Mouse (Mus musculus): ENCODE results near the gene Il1rap.

Il1rap gene

DNA sequence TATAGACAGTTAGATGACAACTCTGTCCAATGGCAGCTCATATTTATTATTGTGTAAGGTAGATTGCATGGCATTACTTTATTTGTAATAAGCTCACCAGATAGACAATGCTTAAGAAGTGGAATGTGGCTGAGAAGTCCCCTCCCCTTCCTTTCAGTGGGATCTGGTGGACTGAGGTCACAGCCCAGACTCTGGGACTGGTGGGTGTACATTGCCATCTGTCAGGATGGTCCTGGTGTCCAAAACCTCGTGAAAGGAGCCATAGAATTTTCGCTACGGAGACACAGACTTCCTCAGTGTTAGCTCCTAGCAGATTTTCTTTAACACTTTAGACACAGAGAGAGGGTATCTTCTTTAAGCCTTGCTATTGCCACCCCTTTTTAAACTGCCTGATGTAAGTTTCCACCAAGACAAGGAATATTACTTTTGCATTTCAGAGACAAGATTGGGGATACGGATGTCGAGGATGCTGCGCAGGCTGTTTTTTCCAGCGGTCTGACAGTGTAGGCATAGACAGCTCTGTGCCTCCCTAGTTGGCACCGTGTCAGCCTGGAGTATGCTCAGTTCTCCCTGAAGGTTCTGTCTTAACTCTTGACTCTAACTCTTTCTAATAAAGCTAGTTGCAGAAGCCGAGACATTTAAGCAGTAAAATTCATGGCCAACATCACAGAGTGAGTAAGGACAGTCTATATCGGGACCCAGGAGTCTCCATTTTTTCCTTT is 31.2 kb downstream of the Il1rap start:
- DNase-seq (ENCODE audit: low spot score in 2 of 2): no peak

GRCm38 (mm10) chr16:26623141-26623540 is 41.6 kb downstream of the Il1rap start:
- no peak for DNase-seq (ENCODE audit: low spot score in 2 of 2)

GRCm38 (mm10) chr16:26626065-26626464 is 44.6 kb downstream of the Il1rap start:
- no peak for DNase-seq (ENCODE audit: low spot score in 2 of 2)

DNA sequence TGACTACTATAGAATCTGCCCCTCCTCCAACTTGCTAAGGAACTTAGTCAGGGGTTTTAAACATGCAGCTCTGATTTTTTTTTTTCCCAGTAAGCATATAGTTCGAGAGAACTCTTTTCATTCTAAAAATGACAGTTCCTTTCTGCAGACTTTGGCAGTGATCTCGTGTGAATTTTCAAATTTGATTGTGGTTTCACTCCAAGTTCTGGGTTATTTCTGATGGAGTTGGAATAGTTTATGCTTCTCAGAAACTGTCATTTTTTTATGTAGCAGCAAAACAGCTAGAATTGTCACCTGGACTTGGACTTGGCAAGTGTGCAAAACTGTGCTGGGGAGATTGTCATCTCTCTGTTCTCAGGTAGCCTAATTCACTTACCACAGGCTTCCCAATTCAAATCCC is 53.3 kb downstream of the Il1rap start:
- DNase-seq (ENCODE audit: low spot score in 2 of 2): peak in 1 of 2 experiments; percentile 14

DNA sequence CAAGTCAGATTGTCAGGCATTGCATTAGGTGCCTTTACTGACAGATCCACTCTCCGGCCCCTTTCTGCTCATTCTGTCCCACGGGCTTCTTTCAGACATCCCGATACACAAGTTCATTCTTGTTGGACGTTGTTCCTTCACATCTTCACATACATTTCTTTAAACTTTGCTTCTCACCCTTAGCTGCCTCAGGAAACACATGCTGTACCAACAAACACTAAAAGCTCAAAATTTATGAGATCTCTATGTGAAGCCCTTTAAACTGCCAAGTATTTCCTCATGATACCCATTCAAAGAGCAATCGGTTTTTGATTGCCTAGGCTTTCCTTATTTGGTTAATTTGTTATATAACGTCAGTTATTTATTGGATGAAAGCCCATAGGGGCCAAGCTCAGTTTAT is 61.6 kb downstream of the Il1rap start:
- DNase-seq (ENCODE audit: low spot score in 2 of 2): no peak

DNA sequence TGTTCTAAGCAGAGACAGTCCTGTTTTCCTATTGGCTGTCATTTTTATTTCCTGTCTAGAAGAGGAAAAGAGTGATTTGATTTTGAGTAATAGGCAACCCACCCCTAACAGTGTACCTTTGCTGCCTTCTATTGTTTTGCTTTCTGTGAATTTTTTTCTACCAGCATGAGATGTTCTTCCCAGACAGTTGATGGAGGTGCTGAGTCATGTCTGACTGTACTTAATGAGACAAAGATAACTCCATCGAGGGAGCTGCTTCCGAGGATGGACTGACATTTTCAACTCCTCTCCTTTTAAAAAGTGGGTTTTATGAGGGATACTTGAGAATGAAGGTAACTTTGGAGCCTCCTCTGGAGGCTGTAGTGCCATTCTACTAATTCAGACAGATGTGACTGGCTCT is 64.6 kb downstream of the Il1rap start:
- DNase-seq (ENCODE audit: low spot score in 2 of 2): no peak

GRCm38 (mm10) chr16:26647036-26647435 is 65.5 kb downstream of the Il1rap start:
- no peak for DNase-seq (ENCODE audit: low spot score in 2 of 2)

DNA sequence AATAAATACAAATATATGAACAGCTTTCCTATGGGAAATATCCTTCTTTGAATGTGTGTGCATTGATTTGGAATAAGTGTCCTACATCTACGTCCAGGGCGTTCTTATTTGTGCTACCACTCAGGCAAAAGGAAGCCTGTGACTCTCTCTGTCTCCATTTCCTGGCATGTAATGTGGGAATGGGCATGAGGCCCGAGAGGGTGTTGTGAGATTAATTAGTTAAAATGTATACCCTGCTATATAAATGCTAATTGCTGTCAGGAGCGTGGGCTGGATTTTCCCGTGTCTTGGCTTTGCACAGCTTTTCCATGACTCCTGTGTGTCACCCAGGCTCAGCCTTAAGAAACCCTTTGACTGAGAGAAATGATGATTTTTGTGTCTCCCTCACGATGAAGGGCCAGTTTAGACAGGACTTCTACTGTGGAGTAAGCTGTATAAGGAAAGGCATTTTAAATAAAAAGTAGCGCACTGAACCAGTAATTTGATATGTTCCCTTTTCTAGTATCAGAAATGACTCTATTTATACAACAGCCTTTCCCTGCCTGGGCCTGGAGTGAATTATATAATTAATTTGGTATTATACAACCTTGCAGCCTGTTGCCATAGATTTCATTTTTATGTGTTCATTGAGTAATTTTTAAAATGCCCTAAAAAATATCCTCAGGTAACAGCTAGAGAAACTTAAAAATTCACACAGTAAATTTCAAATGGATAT is 81.4 kb downstream of the Il1rap start:
- DNase-seq (ENCODE audit: low spot score in 2 of 2): no peak

DNA sequence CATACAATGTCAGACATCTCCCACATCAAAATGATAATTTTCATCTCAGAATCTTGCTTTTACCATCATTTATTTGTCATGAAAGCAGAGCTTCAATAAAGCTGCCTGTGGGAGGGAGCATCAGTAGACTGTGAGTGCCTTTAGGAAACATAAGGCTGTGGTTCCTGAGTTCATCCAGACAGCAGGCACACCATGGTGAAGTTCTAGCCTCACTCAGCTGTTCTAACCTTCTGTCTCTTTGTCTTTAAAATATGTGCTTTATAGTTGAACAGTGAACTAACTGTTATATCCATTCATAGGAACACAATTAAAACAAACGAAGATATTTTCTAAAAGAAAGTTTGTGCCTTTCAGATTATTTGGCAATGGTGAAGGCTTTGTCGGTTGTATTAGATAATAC is 84.9 kb downstream of the Il1rap start:
- no peak for DNase-seq (ENCODE audit: low spot score in 2 of 2)

- no peak for DNase-seq (ENCODE audit: low spot score in 2 of 2)
Observed at GRCm38 (mm10) chr16:26669081-26669480, 87.6 kb downstream of the Il1rap start.

GRCm38 (mm10) chr16:26680381-26680780 is 98.9 kb downstream of the Il1rap start:
- no peak for DNase-seq (ENCODE audit: low spot score in 2 of 2)

GRCm38 (mm10) chr16:26689771-26690170 is 108.3 kb downstream of the Il1rap start:
- no peak for DNase-seq (ENCODE audit: low spot score in 2 of 2)

GRCm38 (mm10) chr16:26691294-26691693 is 109.8 kb downstream of the Il1rap start:
- no peak for DNase-seq (ENCODE audit: low spot score in 2 of 2)

- DNase-seq (ENCODE audit: low spot score in 2 of 2): no peak
Observed at GRCm38 (mm10) chr16:26698076-26698475, 116.6 kb downstream of the Il1rap start.

DNA sequence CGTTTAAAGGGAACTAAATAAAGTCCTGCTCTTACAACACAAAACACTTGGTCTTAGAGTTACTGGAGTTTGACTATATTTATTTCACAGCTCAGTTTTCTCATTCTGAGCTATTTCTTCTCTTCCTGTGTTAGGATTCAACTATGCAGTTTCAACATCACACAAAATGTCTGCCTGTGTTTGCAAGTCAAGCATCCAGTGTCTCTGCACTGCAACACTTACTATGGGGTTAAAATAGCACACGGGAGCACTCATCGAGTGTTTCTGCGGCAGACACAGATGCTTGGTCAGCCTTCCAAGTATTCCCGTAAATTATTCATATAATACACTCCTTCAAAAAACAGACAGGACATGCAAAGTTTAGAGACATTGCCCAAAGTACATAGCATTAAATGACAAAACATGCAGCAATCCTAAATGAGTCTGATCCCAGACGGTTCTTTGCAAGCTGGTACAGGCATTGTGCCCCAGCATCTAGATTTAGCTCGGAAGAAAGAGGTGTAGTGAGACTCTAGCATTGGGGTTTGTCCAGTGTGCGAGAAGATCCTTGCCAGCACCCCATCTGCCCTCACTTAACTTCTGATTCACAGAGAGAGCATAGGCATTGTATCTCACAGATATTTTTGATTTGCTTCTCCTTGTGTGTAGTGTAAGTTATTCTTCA is 119.1 kb downstream of the Il1rap start:
- DNase-seq (ENCODE audit: low spot score in 2 of 2): no peak

DNA sequence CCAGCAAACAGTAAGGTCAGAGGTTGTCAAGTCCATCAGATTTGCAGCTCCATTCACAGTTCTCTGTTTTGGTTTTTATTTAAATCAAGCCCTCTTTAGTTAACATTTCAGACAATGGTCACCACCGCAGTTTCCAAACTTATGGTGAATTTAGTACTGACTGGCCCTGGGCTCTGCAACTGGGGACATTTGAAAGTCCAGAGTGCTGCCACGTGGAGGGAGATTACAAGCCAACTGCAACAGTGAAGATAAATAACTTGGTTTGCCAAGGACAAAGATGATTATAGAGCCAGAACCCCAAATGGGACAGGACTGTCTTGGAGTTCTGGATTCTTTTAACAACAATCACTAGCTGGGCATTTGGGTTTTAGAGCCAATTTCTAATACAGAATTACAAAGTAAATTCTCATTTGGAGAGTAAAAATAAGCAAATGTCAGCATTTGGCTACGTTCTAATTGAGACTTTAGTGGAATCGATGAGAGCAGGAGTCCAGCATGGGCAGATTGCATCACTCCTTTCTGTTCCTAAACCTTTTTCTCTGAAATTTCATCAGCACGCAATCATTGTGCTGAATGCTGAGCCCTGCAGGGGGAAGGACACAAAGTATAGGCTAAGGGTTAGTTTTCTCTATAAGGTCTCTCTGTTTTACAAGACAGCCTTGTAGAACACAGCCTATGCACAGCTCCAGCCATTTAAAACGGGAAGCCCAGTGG is 124.3 kb downstream of the Il1rap start:
- DNase-seq (ENCODE audit: low spot score in 2 of 2): no peak

DNA sequence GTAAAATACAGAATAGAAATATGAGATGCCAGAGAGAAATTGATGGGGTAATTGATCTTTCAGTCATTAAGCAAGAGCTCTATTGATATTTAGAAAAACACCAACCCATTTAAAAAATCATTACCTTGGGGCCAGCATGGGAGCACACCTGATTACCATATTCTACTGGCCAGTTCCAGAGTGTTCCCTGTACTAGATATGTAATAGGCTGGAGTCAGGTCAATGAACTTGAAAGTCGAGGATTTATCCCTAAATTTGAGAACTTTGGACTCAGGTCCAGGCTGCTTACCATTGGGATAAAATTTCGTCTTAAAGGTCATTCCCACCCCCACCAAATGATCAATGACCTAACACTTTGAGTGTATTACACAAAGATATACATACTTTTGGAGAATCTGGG is 125.0 kb downstream of the Il1rap start:
- DNase-seq (ENCODE audit: low spot score in 2 of 2): no peak

GRCm38 (mm10) chr16:26710922-26711321 is 129.4 kb downstream of the Il1rap start:
- peak in 1 of 2 experiments; percentile 13 for DNase-seq (ENCODE audit: low spot score in 2 of 2)

- DNase-seq (ENCODE audit: low spot score in 2 of 2): no peak
Observed at GRCm38 (mm10) chr16:26713538-26714316, 132.2 kb downstream of the Il1rap start.

DNA sequence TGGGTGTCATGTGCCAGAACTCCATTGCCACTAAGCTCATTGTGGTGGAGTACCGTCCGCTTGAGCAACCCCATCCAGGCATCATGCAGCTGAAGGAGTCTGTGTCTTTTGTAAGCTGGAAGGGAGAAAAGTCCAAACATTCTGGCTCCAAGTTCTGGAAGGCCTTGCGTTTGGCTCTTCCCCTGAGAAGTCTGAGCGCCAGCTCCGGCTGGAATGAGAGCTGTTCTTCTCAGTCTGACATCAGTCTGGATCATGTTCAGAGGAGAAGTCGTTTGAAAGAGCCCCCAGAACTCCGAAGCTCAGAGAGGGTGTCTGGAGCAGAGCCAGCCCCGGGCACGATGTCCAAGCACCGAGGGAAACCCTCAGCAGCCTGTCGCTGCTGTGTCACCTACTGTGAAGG is 141.0 kb downstream of the Il1rap start:
- peak in 1 of 2 experiments; percentile 15 for DNase-seq (ENCODE audit: low spot score in 2 of 2)
